Mouse (Mus musculus): ENCODE results near the gene Rab30. TPM values are rescaled to one million over a fixed set of nuclear protein-coding genes. Genes with fewer than 3 reads are reported as not detected.
"Not testable (repeated sequence)": the region's sequence is repeated elsewhere in the genome, so short reads cannot be mapped to it uniquely, and the experiment has no call there.

Rab30 gene
- total RNA-seq, 2 experiments from 2014 or later, result 8.8 to 24.1 TPM

DNA sequence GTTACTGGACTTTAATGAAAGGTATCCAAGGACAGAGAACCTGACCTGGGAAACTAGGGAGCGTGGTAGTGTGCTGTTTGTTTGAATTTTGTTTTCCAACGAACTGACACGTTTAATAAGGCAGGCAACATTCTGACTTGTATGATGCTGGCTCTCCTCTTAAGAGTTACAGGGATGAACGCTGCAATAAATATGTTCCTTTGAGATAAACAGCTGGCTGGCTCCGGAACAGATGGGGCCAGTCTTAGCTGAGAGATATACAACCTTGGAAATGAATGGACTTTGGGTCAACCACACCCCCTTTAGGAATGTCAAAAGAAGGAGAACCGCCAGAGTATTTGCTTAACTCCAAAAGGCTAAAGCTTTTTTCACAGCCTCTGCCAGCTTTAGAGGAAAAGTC lies 1.4 kb downstream of the Rab30 start:
- intact Hi-C loops (cut with DNase I), result loop anchor here (5.0 to 10.0 kb wide), 5 partner anchors 85 to 342 kb away; partner anchors contain the start of genes Ankrd42, Ccdc90b, Ddias and Prcp
- DNase-seq, result peak in 1 of 2 experiments; percentile 7

DNA sequence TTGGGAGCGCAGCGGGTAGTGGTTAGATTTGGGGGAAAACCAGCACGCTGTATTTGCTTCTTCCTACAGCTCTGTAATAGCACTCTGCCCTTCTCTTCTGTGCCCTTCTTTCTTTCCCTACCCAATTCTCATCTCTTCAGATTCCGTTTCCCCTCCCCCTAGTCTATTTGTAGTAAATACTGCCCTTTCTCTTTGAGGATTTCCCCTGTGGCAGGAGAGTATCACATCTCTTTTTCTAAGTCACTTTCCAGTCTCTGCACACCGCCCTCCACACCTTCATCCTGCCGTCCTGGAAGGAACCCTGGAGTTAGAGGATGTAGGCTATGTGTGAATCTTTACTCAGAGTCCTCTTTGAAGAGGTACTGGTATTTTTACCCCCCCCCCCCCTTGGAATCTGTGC lies 1.9 kb downstream of the Rab30 start:
- DNase-seq, result no peak
- intact Hi-C loops (cut with DNase I), result loop anchor here (5.0 to 10.0 kb wide), 5 partner anchors 84 to 341 kb away; partner anchors contain the start of genes Ankrd42, Ccdc90b, Ddias and Prcp

DNA sequence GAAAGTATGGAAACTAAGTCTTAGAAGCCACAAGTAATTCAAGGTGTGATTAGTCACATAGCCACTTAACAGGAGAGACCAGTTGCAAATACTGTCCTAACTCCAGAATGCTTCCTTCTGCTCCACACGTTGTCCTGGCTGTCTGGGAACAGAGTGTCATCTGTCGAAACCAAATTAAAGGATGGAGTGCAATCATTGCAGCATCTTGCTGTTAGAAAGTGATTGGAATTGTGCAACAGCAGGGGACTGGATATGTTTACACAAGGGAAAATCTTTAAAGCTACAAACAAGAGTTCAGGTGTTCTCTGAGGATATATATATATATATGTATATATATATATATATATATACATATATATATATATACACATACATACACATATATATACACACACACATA lies 9.0 kb downstream of the Rab30 start:
- intact Hi-C loops (cut with DNase I), result no loop called here

DNA sequence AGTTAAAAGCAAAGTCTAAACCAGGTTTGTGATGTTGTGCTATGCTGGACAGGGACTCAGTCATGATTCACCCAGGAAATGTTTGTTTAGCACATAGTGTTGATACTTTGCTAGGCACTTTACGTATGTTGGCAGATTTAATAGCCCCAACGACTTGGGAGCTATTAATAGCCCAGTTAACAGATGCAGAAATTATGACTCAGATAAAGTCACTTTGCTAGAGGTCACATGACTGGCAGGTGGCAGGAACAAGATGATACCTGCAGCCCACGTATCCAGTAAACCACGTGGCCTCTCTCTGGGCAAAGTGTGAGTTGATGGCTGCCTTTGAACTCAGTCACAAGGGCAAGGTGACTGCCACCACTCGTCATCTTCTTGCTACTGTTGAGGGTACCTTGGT lies 16.7 kb downstream of the Rab30 start:
- no peak for DNase-seq
- intact Hi-C loops (cut with DNase I), result no loop called here

More for the DNA sequence above, 9.0 kb downstream of the Rab30 start:
- no peak for DNase-seq

DNA sequence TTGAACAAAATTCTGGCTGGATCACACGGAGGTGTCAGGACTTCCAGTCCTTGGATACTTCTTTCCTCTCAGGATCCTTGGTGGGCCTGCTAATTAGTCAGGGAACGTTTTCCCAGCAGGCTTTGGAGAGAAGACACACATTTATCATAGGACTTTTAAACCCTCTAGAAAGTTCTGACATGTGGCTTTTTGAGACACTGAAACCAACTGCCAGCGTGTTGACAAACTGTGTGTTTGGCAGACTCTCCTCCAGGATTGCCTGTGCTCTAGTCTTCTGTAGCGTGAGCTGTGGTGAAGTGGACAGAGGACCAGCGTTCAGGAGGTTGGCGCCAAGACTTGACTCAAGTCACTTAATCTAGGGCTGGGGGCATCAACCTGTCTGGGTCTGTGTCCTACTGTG lies 19.2 kb downstream of the Rab30 start:
- peak in 1 of 2 experiments; percentile 24 for DNase-seq
- intact Hi-C loops (cut with DNase I), result loop anchor here (5.0 kb wide), 1 partner anchor 37 kb away; no protein-coding TSS in a partner anchor

DNA sequence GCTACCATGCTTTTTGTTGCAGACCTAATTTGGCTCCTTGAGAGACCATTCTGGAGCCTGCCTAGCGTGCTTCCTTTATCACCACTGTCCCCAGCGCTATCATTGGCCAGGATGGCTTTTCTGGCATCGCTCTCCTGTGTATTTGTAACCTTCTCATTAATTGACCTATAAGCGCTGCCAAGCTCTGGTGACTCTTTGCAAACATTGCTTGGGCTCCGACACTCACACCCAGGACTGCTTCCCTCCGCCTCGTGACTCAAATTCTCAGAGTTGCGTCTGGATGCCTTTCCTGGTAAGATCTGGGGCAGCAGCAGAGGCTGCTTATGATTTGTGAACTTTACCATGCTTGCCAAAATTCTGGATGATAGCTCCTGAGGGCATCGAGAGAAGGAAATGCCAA lies 19.8 kb downstream of the Rab30 start:
- DNase-seq, result peak; percentile 22 to 55
- intact Hi-C loops (cut with DNase I), result loop anchor here (5.0 kb wide), 1 partner anchor 36 kb away; no protein-coding TSS in a partner anchor

DNA sequence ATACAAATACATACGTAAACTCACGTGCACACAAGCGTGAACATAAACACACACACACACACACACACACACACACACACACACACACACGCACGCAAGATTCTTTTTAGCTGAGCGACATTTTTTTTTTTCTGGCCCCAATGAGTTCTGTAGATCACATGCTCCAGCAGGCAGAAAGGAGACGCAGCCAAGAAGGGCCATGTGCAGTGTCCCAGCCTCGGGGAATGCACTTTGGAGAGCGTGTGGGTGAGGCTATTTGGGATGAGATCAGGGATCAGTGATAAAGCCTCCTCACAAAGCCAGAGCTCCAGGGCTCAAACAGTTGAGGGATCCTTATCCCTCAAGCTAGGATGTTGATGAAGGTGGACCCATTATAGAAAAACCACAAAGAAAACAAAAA lies 24.0 kb downstream of the Rab30 start:
- DNase-seq, result peak; percentile 28 to 38
- intact Hi-C loops (cut with DNase I), result no loop called here

DNA sequence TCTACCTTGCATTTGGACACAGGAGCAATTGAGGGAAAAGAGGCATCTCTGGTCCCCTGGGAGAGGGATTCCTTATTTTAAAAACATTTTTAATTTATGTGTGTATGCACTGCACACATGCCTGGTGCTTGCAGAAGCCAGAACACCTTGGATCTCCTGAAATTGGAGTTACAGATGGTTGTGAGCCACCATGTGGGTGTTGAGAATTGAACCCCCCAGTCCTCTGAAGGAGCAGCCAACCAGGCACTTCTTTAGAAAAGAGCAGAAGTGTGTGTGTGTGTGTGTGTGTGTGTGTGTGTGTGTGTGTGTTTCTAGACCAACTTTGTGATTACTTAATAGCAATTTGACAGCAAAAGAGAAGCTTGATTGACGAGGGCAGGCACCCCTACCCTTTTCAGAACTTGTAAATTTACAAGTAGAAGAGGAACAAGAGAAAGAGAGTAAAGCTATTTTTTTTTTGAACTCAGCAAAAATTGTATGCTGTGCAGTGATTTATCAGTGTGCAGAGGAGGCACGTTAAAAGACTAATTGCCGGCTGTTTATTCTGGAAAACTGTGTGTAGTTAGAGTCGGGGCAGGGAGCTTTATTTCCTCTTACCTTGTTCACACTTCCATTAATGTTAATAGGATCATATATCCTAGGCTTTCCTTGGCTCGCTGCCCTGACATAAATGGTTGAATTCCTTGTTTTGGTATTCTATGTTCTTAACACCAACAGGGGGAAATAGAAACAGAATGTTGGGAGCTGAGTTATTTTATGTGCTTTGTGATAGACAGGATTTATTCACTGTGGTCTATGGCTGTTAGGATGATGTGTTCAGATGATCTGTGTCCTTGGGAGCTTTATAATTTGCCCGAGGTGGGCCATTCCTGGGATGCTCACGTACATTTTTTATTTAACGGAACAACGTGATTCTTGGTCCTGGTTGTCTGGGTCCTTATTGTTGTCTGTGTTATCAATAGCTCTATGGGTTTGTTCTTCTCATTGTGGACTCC lies 25.0 kb downstream of the Rab30 start:
- intact Hi-C loops (cut with DNase I), result no loop called here

DNA sequence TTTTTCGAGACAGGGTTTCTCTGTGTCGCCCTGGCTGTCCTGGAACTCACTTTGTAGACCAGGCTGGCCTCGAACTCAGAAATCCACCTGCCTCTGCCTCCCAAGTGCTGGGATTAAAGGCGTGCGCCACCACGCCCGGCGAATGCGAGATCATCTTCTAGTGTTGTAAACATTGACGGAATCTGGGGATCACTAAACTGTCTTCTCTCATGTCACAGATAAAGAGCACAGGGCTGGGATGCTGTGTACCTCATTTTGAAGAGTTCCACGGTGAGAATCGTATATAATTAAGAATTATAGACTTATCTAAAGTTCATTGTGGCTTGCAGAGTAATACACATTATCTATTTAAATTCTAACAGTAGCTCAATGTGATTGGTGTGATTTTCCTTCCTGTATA lies 26.7 kb downstream of the Rab30 start:
- DNase-seq; intact Hi-C loops (cut with DNase I): not testable (repeated sequence)

More for the DNA sequence above, 25.0 kb downstream of the Rab30 start:
- no peak for DNase-seq

DNA sequence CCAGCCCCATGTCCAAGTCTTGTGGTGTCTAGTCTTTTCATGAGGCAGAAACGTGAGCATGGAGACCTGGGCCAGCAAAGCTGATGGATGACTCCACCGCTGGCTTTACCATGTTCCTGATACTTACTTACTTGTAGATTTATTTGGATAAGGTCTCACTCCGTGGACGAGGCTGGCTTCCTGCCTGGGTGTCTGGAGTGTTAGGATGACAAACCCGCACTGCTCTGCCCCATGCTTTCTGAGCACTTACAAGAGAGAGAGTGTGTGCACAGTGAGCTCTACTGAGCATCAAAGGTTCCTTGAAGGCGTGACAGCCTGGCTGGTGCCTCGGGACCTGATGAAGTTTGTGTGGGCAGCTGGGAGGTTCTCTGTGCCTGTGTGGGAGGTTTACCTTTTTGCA lies 27.5 kb downstream of the Rab30 start:
- intact Hi-C loops (cut with DNase I), result no loop called here
- DNase-seq, result no peak

DNA sequence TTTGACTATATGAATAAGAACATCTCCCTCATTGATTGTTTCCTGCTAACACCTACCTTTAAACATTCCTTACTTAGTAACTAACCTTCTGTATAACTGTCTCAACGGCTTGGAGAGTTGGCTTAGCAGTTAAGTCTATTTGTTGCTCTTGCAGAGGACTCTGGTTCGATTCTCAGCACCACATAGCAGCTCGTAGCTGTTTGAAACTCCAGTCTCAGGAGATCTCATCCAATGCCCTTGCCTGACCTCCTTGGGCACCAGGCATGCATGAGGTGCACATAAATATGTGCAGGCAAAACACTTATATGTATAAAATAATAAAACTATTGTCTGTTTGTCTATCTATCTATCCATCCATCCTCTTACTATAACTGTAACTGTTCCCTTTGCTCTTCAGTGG lies 31.6 kb downstream of the Rab30 start:
- no peak for DNase-seq
- intact Hi-C loops (cut with DNase I), result loop anchor here (5.0 kb wide), 1 partner anchor 34 kb away; no protein-coding TSS in a partner anchor

DNA sequence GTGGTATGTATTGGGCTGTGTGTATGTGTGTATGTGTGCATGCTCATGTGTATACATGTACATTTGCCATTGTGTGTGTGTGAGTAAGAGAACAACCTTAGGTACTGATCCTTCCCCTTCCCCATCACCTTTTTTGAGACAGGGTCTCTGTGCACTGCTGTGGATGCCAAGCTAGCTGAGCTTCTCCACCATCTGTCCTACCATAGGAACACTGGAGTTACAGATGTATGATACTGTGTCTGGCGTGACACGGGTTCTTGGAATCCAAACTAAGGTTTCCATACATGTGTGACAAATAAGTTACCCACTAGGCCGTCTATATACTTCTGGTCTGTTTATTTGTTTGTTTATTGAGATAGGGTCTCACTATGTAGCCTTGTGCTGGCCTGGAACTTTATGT lies 32.2 kb downstream of the Rab30 start:
- intact Hi-C loops (cut with DNase I), result loop anchor here (5.0 kb wide), 1 partner anchor 34 kb away; no protein-coding TSS in a partner anchor
- DNase-seq, result no peak

DNA sequence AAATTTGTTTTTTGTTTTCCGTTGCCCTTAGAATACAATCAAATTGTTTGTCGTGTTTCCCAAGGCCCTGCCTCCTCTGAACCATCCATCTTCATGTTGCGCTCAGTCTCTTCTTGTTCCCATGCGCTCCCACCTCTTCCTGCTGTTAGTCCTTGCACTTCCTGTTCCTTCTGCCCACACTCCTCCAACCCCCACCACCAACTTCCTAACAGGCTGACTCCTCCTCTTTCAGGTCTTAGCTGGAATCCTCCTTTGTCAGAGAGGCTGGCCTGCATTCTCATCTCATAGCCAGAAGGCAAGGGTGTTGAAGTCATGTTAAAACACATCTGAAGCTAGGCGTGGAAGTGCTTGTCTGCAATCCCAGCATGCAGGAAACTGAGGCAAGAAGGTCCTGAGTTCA lies 33.3 kb downstream of the Rab30 start:
- intact Hi-C loops (cut with DNase I), result loop anchor here (5.0 kb wide), 1 partner anchor 33 kb away; no protein-coding TSS in a partner anchor
- no peak for DNase-seq

DNA sequence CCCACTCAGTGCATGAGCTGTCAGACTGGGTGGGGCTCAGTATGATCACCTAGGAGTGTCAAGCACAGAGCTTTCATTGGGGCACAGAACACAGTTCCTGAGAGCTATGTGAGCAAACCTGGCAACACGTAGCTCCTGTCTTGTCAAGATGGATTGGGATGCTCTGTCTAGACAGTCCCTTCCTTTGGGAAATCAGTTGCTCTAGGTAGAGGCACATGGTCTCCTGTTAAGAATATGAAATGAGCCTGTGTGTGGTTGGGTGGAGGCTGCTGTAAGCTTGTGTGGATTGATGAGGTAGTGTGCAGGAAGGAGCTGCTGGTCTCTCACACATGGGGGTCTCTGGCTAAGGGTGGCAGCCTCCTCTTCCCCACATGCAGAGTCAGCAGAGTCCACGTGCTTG lies 34.3 kb downstream of the Rab30 start:
- intact Hi-C loops (cut with DNase I), result no loop called here
- no peak for DNase-seq

DNA sequence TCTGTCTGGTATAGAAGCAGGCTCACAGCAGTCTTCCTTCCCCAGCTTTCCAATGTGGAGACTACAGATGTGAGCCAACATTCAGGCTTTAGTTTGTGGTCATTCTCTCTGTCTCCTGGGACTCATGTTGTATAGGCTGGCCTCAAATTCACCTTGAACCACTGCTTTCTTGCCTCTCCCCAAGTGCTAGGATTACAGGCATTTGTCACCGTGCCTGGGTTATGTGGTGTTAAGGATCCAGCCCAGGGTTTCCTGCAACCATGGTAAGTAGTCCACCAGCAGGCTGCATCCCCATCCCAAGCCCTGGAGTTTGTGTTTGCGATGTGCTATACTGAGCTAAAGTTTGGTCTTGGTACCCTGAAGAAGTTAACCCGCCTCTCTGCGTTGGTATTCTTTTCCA lies 35.2 kb downstream of the Rab30 start:
- intact Hi-C loops (cut with DNase I), result no loop called here
- no peak for DNase-seq

DNA sequence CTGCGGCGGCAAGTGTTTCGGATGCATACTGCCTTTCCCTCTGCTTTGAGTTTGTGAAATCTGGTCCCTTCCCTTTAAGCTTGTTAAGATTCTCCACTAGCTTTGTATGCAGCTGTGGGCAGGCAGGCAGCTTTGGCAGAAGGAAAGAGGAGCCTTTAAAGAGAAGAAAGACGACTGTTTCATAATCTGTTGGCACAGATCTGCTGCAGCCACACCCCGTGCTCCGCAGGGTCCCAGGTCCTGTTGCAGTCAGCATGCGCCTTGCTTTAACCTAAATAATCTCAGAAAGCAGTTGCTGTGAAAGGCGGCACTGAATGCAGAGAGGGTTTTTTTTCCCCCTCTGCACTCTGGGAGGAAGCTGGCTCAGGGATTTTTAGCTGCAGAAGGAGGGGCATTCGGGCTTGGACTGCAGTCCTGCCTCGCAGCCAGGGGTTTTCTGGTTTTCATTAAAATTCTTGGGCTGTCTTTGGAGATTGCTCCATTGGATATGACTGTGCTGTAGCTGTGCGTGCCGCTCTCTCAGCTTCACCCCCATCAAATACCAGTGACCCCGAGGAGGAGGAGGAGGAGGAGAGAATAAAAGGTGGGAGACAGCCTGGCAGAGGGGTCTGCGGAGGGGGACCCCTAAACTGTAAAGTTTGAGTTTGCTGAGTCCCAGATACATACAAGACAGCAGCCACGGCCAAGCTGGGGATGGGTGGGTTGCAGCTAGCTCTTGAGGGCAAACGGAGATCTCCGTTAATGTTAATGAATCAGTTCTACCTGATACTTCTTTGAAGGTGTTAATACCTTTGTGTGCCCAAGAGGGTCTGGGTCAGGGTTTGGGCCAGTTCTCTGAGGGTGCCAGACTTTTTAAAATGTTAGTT lies 35.9 kb downstream of the Rab30 start:
- intact Hi-C loops (cut with DNase I), result no loop called here

DNA sequence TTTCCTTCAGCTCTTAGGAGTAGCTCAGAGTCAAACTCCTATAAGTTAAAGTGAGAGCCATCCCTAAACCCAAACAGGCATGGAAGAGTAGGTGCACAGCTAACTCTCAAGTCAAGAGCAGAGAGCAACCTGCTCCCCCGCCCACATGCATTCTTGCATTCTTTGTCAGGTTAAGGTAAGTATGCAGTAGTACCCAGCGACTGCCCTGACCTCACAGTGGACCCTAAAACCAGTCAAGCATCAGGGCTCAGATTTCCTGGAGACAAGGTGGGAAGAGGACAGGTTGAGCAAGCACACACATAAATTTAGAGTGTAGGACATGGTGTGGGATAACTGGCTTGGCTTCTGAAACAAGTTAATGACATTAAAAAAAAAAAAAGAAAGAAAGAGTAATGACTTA lies 37.7 kb downstream of the Rab30 start:
- DNase-seq, result no peak
- intact Hi-C loops (cut with DNase I), result no loop called here

More for the DNA sequence above, 35.9 kb downstream of the Rab30 start:
- peak; percentile 36 to 60 for DNase-seq

DNA sequence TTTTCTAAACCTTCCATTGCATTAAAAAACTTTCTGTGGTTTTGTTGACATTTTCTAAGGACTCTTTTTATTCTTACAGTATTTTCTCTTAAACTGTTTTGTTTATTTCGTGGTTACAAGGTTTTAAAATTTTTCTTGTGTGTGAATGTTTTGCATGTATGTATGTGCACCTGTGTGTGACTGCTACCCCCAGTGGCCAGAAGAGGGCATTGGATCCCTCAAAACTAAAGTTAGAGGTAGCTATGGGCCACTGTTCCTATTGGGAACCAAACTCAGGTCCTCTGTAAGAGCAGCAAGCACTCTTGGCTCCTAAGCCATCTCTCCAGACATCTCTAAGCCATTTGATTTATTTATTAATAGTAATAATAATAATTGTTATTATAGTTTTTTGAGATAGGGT lies 40.0 kb downstream of the Rab30 start:
- intact Hi-C loops (cut with DNase I), result no loop called here
- no peak for DNase-seq

DNA sequence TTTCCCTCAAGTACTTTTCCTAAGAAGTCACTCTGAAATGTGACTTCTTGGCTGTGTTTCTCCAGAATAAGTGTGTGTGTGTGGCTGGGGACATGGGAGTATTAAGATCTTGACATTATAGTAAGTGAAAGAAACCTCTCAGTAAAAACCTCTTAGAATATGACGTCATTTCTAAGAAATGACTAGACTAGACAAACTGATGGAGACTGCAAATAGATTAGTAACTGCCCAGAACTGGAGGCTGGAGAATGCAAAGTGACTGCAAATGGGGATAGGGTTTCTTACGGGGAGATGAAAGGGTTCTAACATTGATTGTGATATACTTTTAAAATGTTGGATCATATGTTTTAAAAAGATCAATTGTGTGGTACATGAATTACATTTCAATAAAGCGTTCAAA lies 40.5 kb downstream of the Rab30 start:
- no peak for DNase-seq
- intact Hi-C loops (cut with DNase I), result no loop called here

DNA sequence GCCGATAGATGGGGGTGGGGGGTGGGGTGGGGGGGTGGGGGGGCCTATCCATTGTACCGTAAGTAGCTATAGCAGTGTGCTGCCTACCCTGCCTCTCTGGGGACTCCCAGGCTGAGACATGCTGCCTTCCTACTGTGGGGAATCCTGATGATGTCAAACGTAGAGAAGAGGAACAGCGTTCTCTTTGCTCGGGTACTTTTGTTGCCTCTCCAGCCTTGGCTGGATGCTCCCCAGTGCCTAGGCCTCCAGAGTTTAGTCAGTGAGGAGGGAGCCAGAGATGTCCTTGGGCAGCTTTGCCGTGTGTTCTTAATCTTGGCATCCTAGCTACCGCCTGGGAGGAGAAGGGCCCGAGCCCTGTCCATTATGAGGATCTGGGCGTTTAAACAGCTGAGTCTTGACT lies 41.1 kb downstream of the Rab30 start:
- intact Hi-C loops (cut with DNase I), result no loop called here
- no peak for DNase-seq
